Mouse (Mus musculus): ENCODE results near the gene Ganc. TPM values are rescaled to one million over a fixed set of nuclear protein-coding genes. Genes with fewer than 3 reads are reported as not detected.

The Ganc gene
- 7.4 and 15.0 TPM in 2 replicates for polyA plus RNA-seq (2012; rRNA removed)

DNA sequence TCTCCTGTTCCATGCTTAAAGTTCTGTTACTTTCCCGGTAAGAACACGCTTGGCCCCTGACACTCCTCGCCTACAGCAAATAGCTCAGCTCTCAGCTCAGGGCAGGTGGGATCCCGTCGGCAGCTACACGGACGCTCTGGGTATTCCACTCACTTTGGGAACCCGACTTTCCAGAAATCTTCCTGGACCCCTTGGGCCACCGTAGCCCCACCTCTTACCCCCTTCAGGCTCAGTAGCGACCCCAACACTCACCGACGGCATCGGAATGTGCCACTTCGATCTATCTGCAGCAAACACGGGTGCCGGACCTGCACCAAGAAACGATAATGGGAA lies at the start of gene Ganc:
TSS of gene Ganc (plus strand) at position 244 of the 333 bp plus-strand sequence.
- under 1% methylated on average over 17 of the region's 17 CpGs for WGBS

DNA sequence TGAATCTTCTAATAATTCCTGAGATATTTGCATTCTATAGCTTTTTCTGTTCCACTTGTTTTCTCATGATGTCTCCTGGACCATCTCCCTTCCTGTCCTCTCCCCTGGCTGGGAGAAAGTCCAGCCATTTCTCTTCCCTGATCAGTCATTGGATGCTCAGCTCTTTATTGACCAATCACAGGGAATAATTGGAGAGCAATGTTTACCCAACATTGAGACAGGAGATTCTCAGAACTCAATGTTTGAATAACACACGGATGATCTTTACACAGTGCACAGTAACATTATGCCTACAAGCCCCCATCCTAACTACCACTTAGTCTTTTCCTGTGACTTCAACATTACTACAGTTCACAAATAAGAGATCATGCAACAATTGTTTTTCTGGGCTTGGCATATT lies 43.3 kb upstream of the Ganc start:
- WGBS = 24% methylated on average over 1 of the region's 1 CpGs
- DNase-seq (ENCODE audit: low read depth, low spot score) = no peak

More for the DNA sequence above, at the start of gene Ganc:
- no peak for DNase-seq (ENCODE audit: low read depth, low spot score)

DNA sequence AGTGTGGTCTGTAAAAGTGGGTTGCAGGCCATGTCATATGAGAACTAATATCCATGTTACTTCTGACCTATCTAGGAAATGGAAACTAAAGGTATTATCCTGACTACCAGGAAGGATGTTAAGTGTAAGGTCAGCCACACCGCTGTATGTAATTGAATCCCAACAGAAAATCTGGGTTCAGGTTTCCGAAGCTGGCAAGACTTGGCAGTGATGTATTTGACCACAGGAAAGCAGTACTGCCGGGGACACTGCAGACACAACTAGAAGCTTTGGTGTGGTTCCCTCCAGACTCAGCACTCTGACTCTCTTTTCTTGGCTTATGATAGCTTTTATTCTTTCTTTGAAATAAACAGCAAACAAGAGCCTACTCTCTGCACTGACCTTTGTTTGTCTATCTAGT lies 37.2 kb upstream of the Ganc start:
- no peak for DNase-seq (ENCODE audit: low read depth, low spot score)
- 87% methylated on average over 3 of the region's 3 CpGs for WGBS

DNA sequence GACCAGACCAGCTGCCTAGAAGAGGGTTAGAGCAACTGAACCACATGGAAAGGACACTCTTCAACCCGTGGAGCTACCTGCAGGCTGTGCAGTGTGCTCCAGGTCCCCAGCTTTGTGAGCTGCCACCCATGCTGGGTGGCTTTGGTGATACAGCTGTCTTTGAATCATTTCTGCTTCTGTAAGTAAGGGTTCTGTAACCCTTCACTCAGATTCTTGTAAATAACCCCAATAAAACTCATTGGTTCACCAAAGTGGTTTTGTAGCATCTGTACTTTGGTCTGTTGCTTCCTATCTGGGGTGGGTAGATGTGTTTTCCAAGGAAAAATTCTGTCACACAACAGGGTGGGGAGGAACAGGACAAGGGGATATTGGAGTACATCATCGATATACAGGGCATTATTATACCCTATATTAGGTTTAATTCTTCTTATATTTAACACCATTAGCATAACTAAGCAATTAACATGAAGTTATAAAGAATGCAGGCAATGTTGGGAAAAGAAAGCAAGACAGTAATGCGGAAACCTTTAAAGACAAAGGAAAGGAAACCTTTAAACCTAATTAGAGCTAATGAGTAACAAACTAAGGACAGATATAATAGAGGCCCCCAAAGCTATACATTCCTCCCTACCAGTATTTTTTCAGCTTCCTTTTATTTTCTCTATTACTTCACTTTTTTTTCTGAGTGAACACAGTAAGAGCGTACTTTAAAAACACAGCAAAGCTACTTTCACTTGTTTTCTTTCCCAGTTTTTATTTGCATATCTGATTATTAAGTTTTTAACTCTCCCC lies 36.1 kb upstream of the Ganc start:
- 82% methylated on average over 4 of the region's 4 CpGs for WGBS
- DNase-seq (ENCODE audit: low read depth, low spot score) = no peak

DNA sequence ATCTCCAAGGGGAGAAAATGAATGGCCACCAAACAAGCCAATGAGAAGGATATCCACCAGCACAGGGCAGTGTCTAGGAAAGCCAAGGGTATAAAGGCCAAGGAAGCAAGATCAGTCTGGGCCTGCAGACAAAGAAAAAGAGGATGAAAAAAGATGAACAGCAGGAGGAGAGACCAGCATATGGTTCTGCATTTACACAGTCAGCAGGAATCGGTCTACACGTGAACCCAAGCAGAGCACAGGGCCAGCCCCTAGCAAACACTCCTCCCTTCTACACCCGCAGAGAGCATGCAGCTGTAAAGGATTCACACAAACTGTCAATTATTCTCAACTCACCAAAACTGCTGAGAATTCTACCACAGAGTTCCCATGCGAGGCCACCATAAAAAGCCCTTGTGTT lies 29.8 kb upstream of the Ganc start:
- WGBS = 80% methylated on average over 4 of the region's 4 CpGs
- no peak for DNase-seq (ENCODE audit: low read depth, low spot score)

DNA sequence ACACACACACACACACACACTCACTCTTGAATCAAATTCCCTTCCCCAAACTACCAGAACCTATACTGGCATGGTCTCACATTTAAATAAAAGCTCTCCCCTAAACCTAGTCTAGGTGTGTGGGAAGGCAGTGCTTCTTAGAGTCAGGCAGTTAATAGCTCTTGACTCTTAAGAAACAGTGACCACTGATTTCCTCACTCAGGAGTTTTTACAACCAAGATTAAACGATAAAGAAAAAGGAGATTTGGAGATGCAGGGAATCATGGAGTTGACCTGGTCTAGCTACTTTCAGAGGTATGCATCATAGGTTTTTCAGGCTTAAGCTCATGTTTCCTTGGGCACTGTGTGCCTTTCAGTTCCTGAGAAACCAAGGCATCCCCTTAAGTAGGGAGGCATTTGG lies 17.4 kb upstream of the Ganc start:
- WGBS = 81% methylated on average over 1 of the region's 1 CpGs
- no peak for DNase-seq (ENCODE audit: low read depth, low spot score)

DNA sequence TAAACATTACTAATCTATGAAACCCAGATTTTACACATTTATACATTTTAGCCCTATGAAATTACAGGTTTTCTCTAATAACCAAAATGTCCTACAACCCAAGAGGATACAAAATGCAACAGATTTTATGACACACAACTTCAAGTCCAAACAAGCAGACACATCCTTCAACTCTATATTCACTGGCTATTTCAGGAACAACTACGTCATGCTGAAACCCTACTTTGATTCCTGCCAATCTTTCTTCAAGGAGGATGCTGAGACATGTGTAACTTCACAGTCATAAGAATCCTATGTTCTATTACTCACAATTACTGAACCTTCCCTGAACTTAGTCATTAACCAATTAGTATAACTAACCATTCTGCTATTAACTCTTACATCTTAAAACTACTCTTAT lies 16.4 kb upstream of the Ganc start:
- WGBS = 93% methylated on average over 1 of the region's 1 CpGs
- DNase-seq (ENCODE audit: low read depth, low spot score) = no peak

DNA sequence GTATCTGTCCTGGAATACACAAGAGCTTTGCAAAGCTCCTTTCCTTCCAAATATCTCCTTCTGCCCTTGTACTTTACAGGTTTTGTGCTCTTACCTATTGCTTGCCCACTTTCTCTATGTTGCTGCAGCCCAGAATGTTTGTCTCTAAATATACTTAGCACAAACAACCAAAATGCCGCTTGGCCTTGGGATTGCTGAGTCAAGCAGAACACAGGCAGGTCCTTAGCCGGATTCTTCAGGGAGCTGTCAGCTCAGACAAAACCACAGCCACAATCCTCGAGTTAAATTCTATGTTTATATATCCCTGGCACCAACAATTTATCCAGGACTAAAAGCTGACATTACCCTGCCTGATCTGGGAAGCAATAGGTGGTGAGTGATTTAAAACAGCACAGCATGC lies 14.3 kb upstream of the Ganc start:
- 68% methylated on average over 3 of the region's 3 CpGs for WGBS
- no peak for DNase-seq (ENCODE audit: low read depth, low spot score)

DNA sequence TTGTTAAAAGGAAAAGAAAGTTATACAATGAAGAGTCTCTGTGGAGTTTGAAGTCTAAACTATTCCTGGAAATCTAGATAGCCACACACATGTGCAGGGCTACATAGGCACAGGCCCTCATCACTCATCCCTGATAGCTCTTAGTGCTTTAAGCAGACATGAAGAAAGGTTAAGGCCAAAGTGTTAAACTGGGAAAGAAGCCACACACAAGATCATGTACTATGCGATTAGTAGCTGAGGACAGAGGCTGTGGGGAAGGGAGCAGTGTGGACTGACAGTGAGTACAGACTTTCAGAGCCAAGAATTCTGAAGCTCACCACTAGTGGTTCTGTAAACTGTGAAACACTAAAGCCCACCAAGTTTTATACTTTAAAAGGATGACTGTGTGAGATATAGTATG lies 12.8 kb upstream of the Ganc start:
- 94% methylated on average over 1 of the region's 1 CpGs for WGBS
- no peak for DNase-seq (ENCODE audit: low read depth, low spot score)

DNA sequence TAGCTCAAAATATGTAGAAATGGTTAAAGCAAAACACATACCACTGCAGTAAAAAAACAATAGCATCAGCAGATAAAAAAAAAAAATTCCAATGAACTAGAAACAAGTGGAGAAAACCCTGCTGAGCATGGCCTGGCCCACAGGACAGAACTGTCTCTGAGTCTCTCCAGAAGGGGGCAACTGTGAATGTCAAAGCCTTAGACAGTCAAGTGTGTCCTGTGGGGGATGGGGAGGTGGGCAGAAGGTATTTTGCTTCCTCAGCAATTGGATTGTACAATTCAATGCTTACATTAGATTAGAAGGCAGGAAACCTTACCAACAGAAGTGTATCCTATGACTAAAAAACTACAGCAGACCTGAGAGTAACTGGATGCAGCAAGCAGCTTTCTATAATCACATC lies 11.3 kb upstream of the Ganc start:
- no peak for DNase-seq (ENCODE audit: low read depth, low spot score)

DNA sequence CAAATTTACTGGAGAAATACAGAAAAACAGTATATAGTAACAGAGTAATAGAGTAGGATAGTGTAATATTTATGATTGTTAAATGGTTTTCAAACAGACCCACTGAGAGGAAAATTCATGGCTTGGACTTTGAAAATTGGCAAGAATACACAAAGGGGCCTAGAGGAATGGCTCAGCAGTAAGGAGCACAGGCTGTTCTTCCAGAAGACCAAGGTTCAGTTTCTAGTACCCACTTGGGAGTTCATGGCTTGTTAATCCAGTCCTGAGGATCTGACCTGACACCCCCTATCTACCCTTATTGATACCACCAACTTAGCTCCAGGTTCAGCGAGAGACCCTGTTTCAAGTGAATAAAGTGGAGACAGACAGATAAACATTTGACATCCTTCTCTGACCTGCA lies 5.7 kb upstream of the Ganc start:
- WGBS = 82% methylated on average over 1 of the region's 1 CpGs
- DNase-seq (ENCODE audit: low read depth, low spot score) = no peak

DNA sequence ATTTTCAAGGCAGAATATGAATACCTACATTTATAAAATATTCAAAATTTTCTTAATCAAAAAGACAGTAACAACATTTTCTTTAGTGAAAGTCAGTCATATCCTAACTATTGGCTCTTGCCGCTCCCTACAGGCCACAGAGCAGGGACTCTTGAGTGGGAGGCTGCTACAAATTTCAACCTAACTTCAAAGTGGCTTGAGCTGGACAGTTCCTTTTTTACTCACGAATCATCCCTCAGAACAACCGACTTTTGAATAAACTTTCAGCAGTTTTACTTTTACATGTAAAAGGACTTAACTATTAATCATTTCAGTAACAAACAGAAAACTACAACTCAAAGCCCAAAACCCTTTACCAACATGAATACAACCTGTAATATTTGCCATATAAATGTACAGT lies 883 bp upstream of the Ganc start:
- WGBS = 10% methylated on average over 3 of the region's 3 CpGs
- DNase-seq (ENCODE audit: low read depth, low spot score) = no peak

DNA sequence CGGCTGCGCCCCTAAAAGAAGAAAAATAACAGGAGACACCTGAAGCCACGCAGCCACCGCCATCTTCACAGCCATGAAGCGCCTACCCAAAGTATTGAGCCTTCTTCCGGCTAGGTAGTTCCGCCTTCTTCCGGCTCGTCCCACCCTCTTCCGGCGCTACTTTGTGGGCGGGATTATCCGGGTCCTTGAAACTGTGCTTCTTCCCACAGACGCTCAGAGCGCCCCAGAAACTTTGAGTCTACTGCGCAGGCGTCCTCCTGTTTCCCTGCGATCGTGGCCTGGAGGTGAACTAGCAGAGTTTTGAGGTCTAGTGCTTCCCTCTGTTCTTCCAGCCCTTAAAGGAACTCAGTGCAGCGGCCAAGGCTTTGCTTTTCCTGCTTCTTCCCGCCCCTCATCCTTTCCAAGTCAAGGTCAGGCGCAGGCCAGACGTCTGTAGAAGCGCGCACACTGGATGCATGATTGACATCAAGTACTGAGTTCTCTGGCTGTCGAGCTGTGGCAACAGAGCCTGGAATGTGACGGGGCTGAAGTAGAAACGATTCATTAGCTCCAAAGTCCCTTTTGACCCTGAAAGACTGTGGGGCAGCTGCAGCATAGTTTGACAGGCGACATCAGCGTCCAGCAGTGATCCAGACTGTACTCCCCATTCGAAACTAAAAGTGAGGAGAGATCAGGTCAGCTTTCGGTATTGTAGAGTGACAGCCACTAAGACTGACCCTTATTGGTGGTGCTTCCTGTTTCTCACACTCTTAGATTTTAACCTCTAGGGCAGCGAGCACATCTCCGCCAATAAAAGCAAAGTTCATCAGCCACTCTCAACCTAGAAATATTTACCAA lies 508 bp downstream of the Ganc start, which contains the start of gene Tmem87a:
TSS of gene Tmem87a (minus strand) at position 128 of the 837 bp plus-strand sequence.
- peak; percentile 95 for DNase-seq (ENCODE audit: low read depth, low spot score)
- under 1% methylated on average over 34 of the region's 34 CpGs for WGBS

DNA sequence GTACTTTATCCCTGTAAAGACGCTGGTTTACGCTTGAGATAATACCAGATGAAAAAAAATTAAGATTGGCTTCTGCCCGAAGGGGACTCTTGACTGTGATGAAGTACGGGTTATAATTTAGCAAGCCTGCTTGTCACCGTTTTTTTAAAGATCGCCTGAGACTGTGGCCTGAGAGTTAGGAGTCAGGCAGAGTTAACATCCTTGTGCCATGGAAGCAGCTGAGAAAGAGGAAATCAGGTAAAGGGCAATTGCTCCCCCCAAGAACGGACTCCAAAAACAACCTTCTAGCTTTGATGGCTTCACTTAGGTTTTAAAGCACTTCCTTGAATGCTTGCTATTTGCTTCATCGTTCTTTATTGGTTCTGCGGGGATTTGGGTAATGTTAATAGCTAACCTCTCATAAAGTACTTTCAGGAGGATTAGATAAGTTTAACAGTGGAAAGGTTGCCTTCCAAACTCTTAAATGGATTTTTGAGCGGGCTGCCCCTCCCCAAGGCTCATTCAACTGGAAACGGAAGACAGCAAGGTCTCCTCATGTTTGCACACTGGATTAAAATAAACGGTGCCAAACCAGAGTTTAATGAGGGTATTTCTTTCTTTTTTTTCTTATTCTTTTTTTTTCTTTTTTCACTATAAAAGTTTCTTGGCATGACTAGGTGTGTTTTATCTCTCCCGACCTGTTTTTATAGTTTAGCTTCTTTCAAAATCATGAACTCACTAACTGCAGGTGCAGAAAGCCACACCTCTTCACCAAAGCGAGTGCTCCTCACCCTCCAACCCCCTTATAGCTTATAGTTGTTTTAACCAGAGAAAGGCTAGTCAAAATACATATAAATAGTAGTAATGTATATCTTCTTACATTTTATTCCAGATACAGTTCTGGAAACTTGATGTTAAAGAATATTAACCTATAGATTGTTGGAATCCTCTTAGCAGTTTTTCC lies 1.4 kb downstream of the Ganc start:
- DNase-seq (ENCODE audit: low read depth, low spot score) = peak; percentile 44

DNA sequence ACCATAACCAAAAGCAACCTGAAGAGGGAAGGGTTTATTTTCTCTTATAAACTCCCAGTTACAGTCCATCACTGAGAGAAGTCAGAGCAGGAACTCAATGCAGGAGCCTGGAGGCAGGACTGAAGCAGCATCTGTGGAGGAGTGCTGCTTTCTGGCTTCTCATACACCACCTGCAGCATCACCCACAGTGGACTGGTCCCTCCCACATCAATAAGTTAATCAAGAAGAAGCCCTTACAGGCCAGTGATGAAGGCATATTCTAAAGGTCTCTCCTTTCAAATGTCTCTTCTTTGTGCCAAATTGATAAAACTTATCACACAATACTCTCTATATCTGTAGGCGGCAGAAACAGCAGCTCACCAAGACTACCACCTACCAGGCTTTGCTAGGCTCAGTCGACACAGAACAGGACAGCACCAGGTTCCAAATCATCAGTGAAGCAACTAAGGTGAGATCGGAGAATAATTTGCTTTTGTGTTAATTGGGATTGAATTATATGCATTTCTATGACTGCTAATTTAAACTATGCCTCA lies 7.5 kb downstream of the Ganc start:
- 97% methylated on average over 3 of the region's 3 CpGs for WGBS
- no peak for DNase-seq (ENCODE audit: low read depth, low spot score)

More for the DNA sequence above, 1.4 kb downstream of the Ganc start:
- 3% methylated on average over 14 of the region's 14 CpGs for WGBS

DNA sequence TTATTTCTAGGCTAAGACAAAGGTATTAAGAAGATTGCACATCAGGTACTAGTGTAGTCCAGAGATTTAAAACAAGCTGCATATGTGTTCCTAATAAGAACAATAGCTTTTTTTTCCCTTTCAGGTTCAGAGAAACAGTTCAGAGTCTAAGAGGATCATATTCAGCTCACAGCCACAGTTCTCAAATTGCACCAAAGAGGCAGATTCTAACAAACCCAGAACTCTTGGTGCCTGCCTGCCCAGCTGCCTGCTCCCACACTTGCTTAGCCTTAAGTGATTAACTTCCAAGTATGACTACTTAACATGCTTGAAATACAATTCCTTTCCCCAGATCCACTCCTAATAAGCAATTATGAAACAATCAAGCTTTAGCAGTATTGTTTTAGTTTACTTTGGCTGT lies 10.4 kb downstream of the Ganc start:
- DNase-seq (ENCODE audit: low read depth, low spot score) = no peak

DNA sequence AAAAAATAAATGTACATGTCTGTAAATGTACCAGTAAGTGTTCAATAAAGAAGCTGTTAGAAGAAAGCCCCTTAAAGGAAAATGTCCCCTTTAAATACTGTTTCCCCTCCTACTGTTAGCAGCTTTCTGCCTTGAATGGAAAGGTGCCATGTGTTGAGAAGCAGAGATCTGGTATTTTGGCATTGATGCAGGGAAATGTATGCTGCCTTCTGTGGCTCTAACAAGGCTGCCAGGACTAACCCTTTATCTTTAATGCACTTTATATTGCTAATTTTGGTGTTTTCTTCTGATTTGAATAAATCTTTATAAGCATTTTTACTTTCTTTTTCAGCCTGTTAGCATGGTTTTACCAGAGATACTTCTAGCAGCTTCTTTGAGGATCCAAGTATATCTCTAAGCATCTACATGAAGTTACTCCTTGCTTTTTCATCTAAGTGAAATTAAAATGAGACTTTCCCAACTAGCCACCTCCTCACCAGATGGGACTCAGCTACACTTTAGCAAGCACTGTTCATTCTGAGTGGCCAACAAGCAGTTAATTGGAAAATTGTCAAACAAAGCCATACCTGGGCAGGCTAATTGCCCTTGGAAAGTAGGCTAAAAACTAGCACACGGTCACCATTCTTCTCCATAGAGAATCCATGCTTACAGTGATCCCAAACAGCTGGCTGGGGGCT lies 11.2 kb downstream of the Ganc start:
- 33% methylated on average over 1 of the region's 1 CpGs for WGBS
- no peak for DNase-seq (ENCODE audit: low read depth, low spot score)

DNA sequence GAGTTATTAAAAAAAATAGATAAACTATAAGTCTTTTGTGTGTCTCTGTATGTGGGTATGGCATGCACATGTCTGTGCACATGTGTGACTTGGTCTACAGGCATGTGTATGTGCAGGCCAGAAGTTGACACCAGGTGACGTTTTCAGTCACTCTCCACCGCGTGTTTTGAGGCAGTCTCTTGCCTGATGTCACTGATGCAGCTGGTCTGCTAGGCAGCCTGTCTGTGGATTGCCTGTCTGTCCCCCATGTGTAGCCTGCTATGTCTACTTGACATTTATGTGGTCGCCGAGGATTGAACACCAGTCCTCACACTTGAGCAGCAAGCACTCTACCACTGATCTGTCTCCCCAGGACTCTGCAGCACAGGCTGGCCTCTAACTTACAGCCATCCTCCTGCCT lies 20.7 kb downstream of the Ganc start:
- no peak for DNase-seq (ENCODE audit: low read depth, low spot score)
- 78% methylated on average over 5 of the region's 5 CpGs for WGBS

DNA sequence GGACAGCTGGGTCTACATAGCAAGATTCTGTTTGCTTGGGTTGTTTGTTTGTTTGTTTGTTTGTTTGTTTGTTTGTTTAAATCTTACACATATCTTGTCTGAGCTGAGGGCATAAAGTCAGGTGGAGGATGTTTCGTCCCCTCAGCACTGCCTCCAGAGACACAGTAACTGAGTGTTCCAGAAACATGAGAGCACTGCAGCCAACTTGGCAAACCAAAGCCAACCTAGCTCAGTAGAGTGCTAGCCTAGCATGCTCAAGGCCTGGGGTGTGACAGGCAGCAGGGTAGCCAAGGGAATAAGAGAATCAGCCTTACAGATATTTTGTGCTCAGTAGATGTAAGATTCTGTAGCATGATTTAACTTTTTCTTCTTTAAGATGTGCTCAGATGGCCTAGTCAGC lies 40.8 kb downstream of the Ganc start:
- DNase-seq (ENCODE audit: low read depth, low spot score) = no peak
- 97% methylated on average over 1 of the region's 1 CpGs for WGBS

All from large intestine, adult 2 months (tissue).